Comparison of ENCODE assay signal across 8 mouse cellular contexts in genomic region chr5:108163695-108164094, GRCm38 (mm10). TPM values are rescaled to one million over a fixed set of nuclear protein-coding genes. Genes with fewer than 3 reads are reported as not detected.
DNase-seq lines count a peak whose midpoint lies in the region; ATAC-seq lines count a peak whose summit lies in the region.

No protein-coding gene starts in this region.

- peak; percentile 87 for DNase-seq in heart, adult 11 months
- DNase-seq in heart, embryonic 10.5 days (ENCODE audit: low spot score), result no peak
- peak; percentile 8 to 12 for DNase-seq in right cerebral cortex, adult 2 months (ENCODE audit: low spot score in 2 of 2)
- no peak for DNase-seq in right cerebral cortex, postnatal 14 days
- peak; percentile 20 for DNase-seq in c-Kit-positive CD71-positive TER-119-negative erythroid progenitor cells, embryonic 14.5 days (ENCODE audit: low read depth)
- DNase-seq in induced T-regulatory cell, adult 2 months (ENCODE audit: low read depth), result peak; percentile 50
- DNase-seq in retina, embryonic 14.5 days (ENCODE audit: low spot score), result peak; percentile 51

- no peaks in the 10 kb centered on the region for H3K27me3 ChIP-seq in heart, embryonic 10.5 days (ENCODE audit: insufficient read depth, poor library complexity, severe bottlenecking)
- H3K27me3 ChIP-seq in intestine, embryonic 16.5 days (replicated peaks; ENCODE audit: control insufficient read depth, insufficient read depth, low read length), result no peaks in the 10 kb centered on the region

- H3K4me2 ChIP-seq in intestine, embryonic 16.5 days (ENCODE audit: low read depth, low read length), result no peak overlapping the region

- no peaks in the 10 kb centered on the region for H3K9me3 ChIP-seq in heart, embryonic 10.5 days
- no peaks in the 10 kb centered on the region for H3K9me3 ChIP-seq in intestine, embryonic 16.5 days (ENCODE audit: control insufficient read depth, low read length)

- no peak overlapping the region for H3K27ac ChIP-seq in heart, embryonic 10.5 days
- H3K27ac ChIP-seq in intestine, embryonic 16.5 days (ENCODE audit: low read length), result no peak overlapping the region

- H3K4me3 ChIP-seq in heart, embryonic 10.5 days, result no peak overlapping the region
- H3K4me3 ChIP-seq in intestine, embryonic 16.5 days (ENCODE audit: low read length), result no peak overlapping the region

- H3K36me3 ChIP-seq in heart, embryonic 10.5 days, result no peaks in the 10 kb centered on the region
- H3K36me3 ChIP-seq in intestine, embryonic 16.5 days (ENCODE audit: control insufficient read depth, insufficient read depth, low read length), result no peaks in the 10 kb centered on the region

- no peak overlapping the region for H3K9ac ChIP-seq in intestine, embryonic 16.5 days (ENCODE audit: low read depth, low read length)

- H3K4me1 ChIP-seq in heart, embryonic 10.5 days, result no peaks in the 10 kb centered on the region
- H3K4me1 ChIP-seq in intestine, embryonic 16.5 days (ENCODE audit: control insufficient read depth, insufficient read depth, low read length), result no peaks in the 10 kb centered on the region

- no peak for ATAC-seq in intestine, embryonic 16.5 days

- WGBS in heart, embryonic 10.5 days, result 18% methylated on average over 1 of the region's 1 CpGs
- WGBS in intestine, embryonic 16.5 days, result 4% methylated on average over 1 of the region's 1 CpGs

RNA-seq across cellular contexts. Expression of gene Ccdc18, which starts 31.0 kb away (rescaled TPM):
- 5.1 and 9.8 TPM in 2 replicates for polyA plus RNA-seq in heart, embryonic 10.5 days (2016; fragmentation: Nextera tagmentation; extraction: Ambion mirVana)
- polyA plus RNA-seq in intestine, embryonic 16.5 days (2015; fragmentation: Nextera tagmentation; extraction: Ambion mirVana), result 5.9 and 7.7 TPM in 2 replicates

RNA-seq across cellular contexts. Expression of gene Tmed5, which starts 31.3 kb away (rescaled TPM):
- 28.7 and 33.8 TPM in 2 replicates for polyA plus RNA-seq in heart, embryonic 10.5 days (2016; fragmentation: Nextera tagmentation; extraction: Ambion mirVana)
- 42.0 and 46.8 TPM in 2 replicates for polyA plus RNA-seq in intestine, embryonic 16.5 days (2015; fragmentation: Nextera tagmentation; extraction: Ambion mirVana)

Comparison
In these comparisons a context has a peak if more than half of its experiments do, and no peak if none do; other contexts are left out.
1. DNase-seq: peak in heart, adult 11 months (single experiment), right cerebral cortex, adult 2 months (2 of 2), c-Kit-positive CD71-positive TER-119-negative erythroid progenitor cells, embryonic 14.5 days (single experiment), induced T-regulatory cell, adult 2 months (single experiment) and retina, embryonic 14.5 days (single experiment); none in heart, embryonic 10.5 days (single experiment) and right cerebral cortex, postnatal 14 days (single experiment).